Mouse (Mus musculus) bone marrow, adult 2 months (tissue): ENCODE measurements at regions not wholly inside any gene's neighbourhood (a gene's known extent, or its start where the extent isn't known, plus 50 kb on each side); places are given as distances from the start of the nearest gene placed in this dataset.

Experiments used
- H3K27ac ChIP-seq: fragments of 200-500 bp; 2 replicates; pipeline ENCODE4 v1.5.1; 2012; ENCODE audit warnings: low read depth, mild to moderate bottlenecking, control low read depth, inconsistent platforms, low read length; ENCODE audit not compliant: control insufficient read depth, poor library complexity, insufficient read depth
- H3K4me1 ChIP-seq: fragments of 200-500 bp; 2 replicates; pipeline ENCODE4 v1.6.1; 2011; ENCODE audit warnings: low read length; ENCODE audit not compliant: control insufficient read depth, insufficient read depth
- H3K4me3 ChIP-seq: fragments of 200-500 bp; replicated peaks from 2 replicates; pipeline ENCODE3; 2011; ENCODE audit warnings: mild to moderate bottlenecking, low read depth, low read length, control low read depth; ENCODE audit not compliant: control insufficient read depth
- CTCF ChIP-seq: fragments of 200-500 bp; IDR thresholded peaks from 2 replicates; pipeline ENCODE4 v1.5.1; 2011; ENCODE audit warnings: low read length, control low read depth; ENCODE audit not compliant: control insufficient read depth, insufficient read depth
- POLR2A ChIP-seq: fragments of 200-500 bp; IDR thresholded peaks from 2 replicates; pipeline ENCODE4 v1.6.1; 2011; ENCODE audit warnings: low read depth, mild to moderate bottlenecking, control low read depth, low read length, borderline replicate concordance; ENCODE audit not compliant: control insufficient read depth
- WGBS: fragments of 180-500 bp; shearing (Covaris S2); methylation state at CpG from one replicate; pipeline ENCODE4 v1.1.7; 2018; 5-methylcytosine and 5-hydroxymethylcytosine counted together

GRCm38 (mm10) chr3:52685434-52686181 lies 331.4 kb downstream of the Cog6 start:
- 67% methylated on average over 9 of the region's 9 CpGs for WGBS
- no peak for TF ChIP-seq CTCF
- TF ChIP-seq POLR2A, result no peak
- H3K27ac ChIP-seq, result no peak overlapping the region
- H3K4me1 ChIP-seq, result no peaks in the 10 kb centered on the region
- no peak overlapping the region for H3K4me3 ChIP-seq

GRCm38 (mm10) chr3:52680824-52681388 lies 336.1 kb downstream of the Cog6 start:
- no peaks in the 10 kb centered on the region for H3K4me1 ChIP-seq
- H3K4me3 ChIP-seq, result no peak overlapping the region
- no peak for TF ChIP-seq POLR2A
- no peak for TF ChIP-seq CTCF
- no peak overlapping the region for H3K27ac ChIP-seq
- WGBS, result 77% methylated on average over 3 of the region's 3 CpGs

GRCm38 (mm10) chr3:52676886-52677670 lies 340.0 kb downstream of the Cog6 start:
- TF ChIP-seq CTCF (no peak), POLR2A (no peak)
- WGBS, result 66% methylated on average over 14 of the region's 14 CpGs
- Histone ChIP-seq H3K4me1 (no peaks in the 10 kb centered on the region), H3K27ac (no peak overlapping the region), H3K4me3 (no peak overlapping the region)

GRCm38 (mm10) chr3:52670628-52671028 lies 346.4 kb downstream of the Cog6 start:
- no peak overlapping the region for H3K4me3 ChIP-seq
- TF ChIP-seq POLR2A (no peak), CTCF (no peak)
- no peaks in the 10 kb centered on the region for H3K4me1 ChIP-seq
- H3K27ac ChIP-seq, result no peak overlapping the region
- 77% methylated on average over 8 of the region's 8 CpGs for WGBS

- Histone ChIP-seq H3K4me1 (no peaks in the 10 kb centered on the region), H3K27ac (no peak overlapping the region), H3K4me3 (no peak overlapping the region)
- TF ChIP-seq POLR2A (no peak), CTCF (no peak)
- 84% methylated on average over 5 of the region's 5 CpGs for WGBS
These were observed 353.9 kb downstream of the Cog6 start for GRCm38 (mm10) chr3:52663161-52663602.

GRCm38 (mm10) chr3:52662164-52662908 lies 354.7 kb downstream of the Cog6 start:
- no peak overlapping the region for H3K27ac ChIP-seq
- TF ChIP-seq POLR2A (no peak), CTCF (no peak)
- no peak overlapping the region for H3K4me3 ChIP-seq
- no peaks in the 10 kb centered on the region for H3K4me1 ChIP-seq
- WGBS, result 88% methylated on average over 15 of the region's 15 CpGs

GRCm38 (mm10) chr3:52653006-52653405 lies 364.0 kb downstream of the Cog6 start:
- Histone ChIP-seq H3K4me1 (no peaks in the 10 kb centered on the region), H3K27ac (no peak overlapping the region), H3K4me3 (no peak overlapping the region)
- TF ChIP-seq CTCF (no peak), POLR2A (no peak)
- WGBS, result 73% methylated on average over 5 of the region's 5 CpGs

GRCm38 (mm10) chr3:52652476-52652870 lies 364.6 kb downstream of the Cog6 start:
- 80% methylated on average over 2 of the region's 2 CpGs for WGBS
- no peaks in the 10 kb centered on the region for H3K4me1 ChIP-seq
- TF ChIP-seq CTCF (no peak), POLR2A (no peak)
- H3K27ac ChIP-seq, result no peak overlapping the region
- no peak overlapping the region for H3K4me3 ChIP-seq
